8 mouse cellular contexts compared by ENCODE assay signal in genomic region chr11:102405544-102406285, GRCm38 (mm10). TPM values are rescaled to one million over a fixed set of nuclear protein-coding genes. Genes with fewer than 3 reads are reported as not detected.
DNase-seq lines count a peak whose midpoint lies in the region; ATAC-seq and TF ChIP-seq lines count a peak whose summit lies in the region.

No protein-coding gene starts in this region.

- no peak for ATAC-seq in heart, embryonic 14.5 days (ENCODE audit: insufficient number of reproducible peaks, insufficient read depth, low FRiP score, low read depth)
- ATAC-seq in forebrain, postnatal 0 days: no peak
- ATAC-seq in midbrain, embryonic 11.5 days (ENCODE audit: low FRiP score): no peak

- H3K9me3 ChIP-seq in heart, embryonic 14.5 days (ENCODE audit: control insufficient read depth, low read length): no peaks in the 10 kb centered on the region
- no peaks in the 10 kb centered on the region for H3K9me3 ChIP-seq in forebrain, postnatal 0 days (ENCODE audit: low read length)
- H3K9me3 ChIP-seq in midbrain, embryonic 11.5 days (ENCODE audit: control insufficient read depth, low read length): no peaks in the 10 kb centered on the region

- H3K36me3 ChIP-seq in heart, embryonic 14.5 days (ENCODE audit: control insufficient read depth, insufficient read depth, low read length): peaks cover 41% of the 10 kb centered on the region
- H3K36me3 ChIP-seq in forebrain, postnatal 0 days (ENCODE audit: insufficient read depth): peaks cover 33% of the 10 kb centered on the region
- peaks cover 9% of the 10 kb centered on the region; the same call in 1 of the 2 replicates for H3K36me3 ChIP-seq in midbrain, embryonic 11.5 days (ENCODE audit: control insufficient read depth, insufficient read depth, low read length)

- WGBS in heart, embryonic 14.5 days: 82% methylated on average over 11 of the region's 11 CpGs
- WGBS in bone marrow, adult 2 months: 83% methylated on average over 11 of the region's 11 CpGs
- 86% methylated on average over 11 of the region's 11 CpGs for WGBS in forebrain, postnatal 0 days
- WGBS in midbrain, embryonic 11.5 days: 88% methylated on average over 11 of the region's 11 CpGs

- intact Hi-C loops in heart, postnatal 25 days (cut with DNase I): loop anchor here (2.0 kb wide), 1 partner anchor 67 kb away; no protein-coding TSS in a partner anchor

- no peak for DNase-seq in heart, postnatal 25 days (ENCODE audit: low spot score)
- no peak for DNase-seq in forebrain, postnatal 0 days
- no peak for DNase-seq in midbrain, embryonic 11.5 days (ENCODE audit: low spot score, missing footprints)
- DNase-seq in adrenal gland, postnatal 4 days (ENCODE audit: low spot score in 2 of 2): no peak
- DNase-seq in embryo, embryonic 11 days: no peak
- no peak for DNase-seq in urinary bladder, postnatal 36 days (ENCODE audit: low spot score in 2 of 2)

- peak overlapping the region; percentile 79 to 88 for H3K4me3 ChIP-seq in heart, embryonic 14.5 days (ENCODE audit: control insufficient read depth in 1 of 2, insufficient read depth in 1 of 2, low read depth in 1 of 2, low read length in 2 of 2)
- H3K4me3 ChIP-seq in bone marrow, adult 2 months (replicated peaks; ENCODE audit: control insufficient read depth, low read depth, low read length): peak overlapping the region; percentile 67
- H3K4me3 ChIP-seq in forebrain, postnatal 0 days (ENCODE audit: low read depth, low read length): no peak overlapping the region; the same call in 1 of the 2 replicates
- H3K4me3 ChIP-seq in midbrain, embryonic 11.5 days (ENCODE audit: low read depth, low read length): peak overlapping the region; percentile 81

- peaks cover 8% of the 10 kb centered on the region for H3K27me3 ChIP-seq in heart, embryonic 14.5 days (ENCODE audit: control insufficient read depth, insufficient read depth, low read length)
- no peaks in the 10 kb centered on the region for H3K27me3 ChIP-seq in forebrain, postnatal 0 days (ENCODE audit: insufficient read depth, low read length)
- no peaks in the 10 kb centered on the region; the same call in 1 of the 2 replicates for H3K27me3 ChIP-seq in midbrain, embryonic 11.5 days (ENCODE audit: control insufficient read depth, insufficient read depth, low read length)

- no peak for TF ChIP-seq CTCF in bone marrow, adult 2 months (IDR thresholded peaks at IDR 0.05; ENCODE audit: control insufficient read depth, insufficient read depth, low read length)
- no peak for TF ChIP-seq CTCF in forebrain, postnatal 0 days (IDR thresholded peaks at IDR 0.05; ENCODE audit: low read depth)

- H3K4me2 ChIP-seq in heart, embryonic 14.5 days (ENCODE audit: low read length): peak overlapping the region; percentile 75
- H3K4me2 ChIP-seq in forebrain, postnatal 0 days (ENCODE audit: low read depth): peak overlapping the region; percentile 97; the same call in 1 of the 2 replicates
- H3K4me2 ChIP-seq in midbrain, embryonic 11.5 days: peak overlapping the region; percentile 88

- peak overlapping the region; percentile 94 for H3K9ac ChIP-seq in heart, embryonic 14.5 days (ENCODE audit: low read length)
- peak overlapping the region; percentile 76; the same call in 1 of the 2 replicates for H3K9ac ChIP-seq in forebrain, postnatal 0 days
- H3K9ac ChIP-seq in midbrain, embryonic 11.5 days (ENCODE audit: low read length): 0 out of 2 replicates have a peak overlapping the region, but pooled peaks have one; percentile 89

- peak overlapping the region in 1 of 2 experiments; percentile 99; a peak in 1 of 4 replicates for H3K27ac ChIP-seq in heart, embryonic 14.5 days (replicated peaks in 1 of 2; ENCODE audit: control insufficient read depth in 1 of 2, insufficient read depth in 1 of 2, low read depth in 2 of 2, low read length in 2 of 2)
- no peak overlapping the region for H3K27ac ChIP-seq in bone marrow, adult 2 months (ENCODE audit: control insufficient read depth, insufficient read depth, low read depth, low read length, poor library complexity)
- H3K27ac ChIP-seq in forebrain, postnatal 0 days (ENCODE audit: low read depth, low read length): no peak overlapping the region
- H3K27ac ChIP-seq in midbrain, embryonic 11.5 days (ENCODE audit: low read depth, low read length): no peak overlapping the region

- no peak for TF ChIP-seq POLR2A in bone marrow, adult 2 months (IDR thresholded peaks at IDR 0.05; ENCODE audit: borderline replicate concordance, control insufficient read depth, low read depth, low read length)

- H3K4me1 ChIP-seq in heart, embryonic 14.5 days (ENCODE audit: control insufficient read depth in 2 of 2, insufficient read depth in 2 of 2, low read length in 2 of 2): peaks cover 13 to 21% of the 10 kb centered on the region in 2 experiments
- H3K4me1 ChIP-seq in bone marrow, adult 2 months (ENCODE audit: control insufficient read depth, insufficient read depth, low read length): no peaks in the 10 kb centered on the region; the same call in 1 of the 2 replicates
- peaks cover 10% of the 10 kb centered on the region; the same call in 1 of the 2 replicates for H3K4me1 ChIP-seq in forebrain, postnatal 0 days (ENCODE audit: insufficient read depth)
- H3K4me1 ChIP-seq in midbrain, embryonic 11.5 days (ENCODE audit: control insufficient read depth, insufficient read depth, low read length): peaks cover 15% of the 10 kb centered on the region

RNA-seq across cellular contexts. Expression of gene Slc25a39, which starts 2.0 kb away (rescaled TPM):
- 266 and 295 TPM in 2 replicates for polyA plus RNA-seq in heart, embryonic 14.5 days (2014; fragmentation: Nextera tagmentation; extraction: Ambion mirVana)
- 100 to 1,000 TPM; 163 to 175 TPM for total RNA-seq in heart, postnatal 25 days (2021)
- 207 and 269 TPM in 2 replicates for polyA plus RNA-seq in bone marrow, adult 2 months (2011; ENCODE audit: insufficient read depth, insufficient read length, low replicate concordance, missing spikeins)
- 96.3 and 114 TPM in 2 replicates for total RNA-seq in forebrain, postnatal 0 days (2014; rRNA removed)
- 120 and 129 TPM in 2 replicates for polyA plus RNA-seq in forebrain, postnatal 0 days (2015; fragmentation: Nextera tagmentation; extraction: Ambion mirVana)
- polyA plus RNA-seq in midbrain, embryonic 11.5 days (2014; fragmentation: Nextera tagmentation; extraction: Ambion mirVana): 167 and 193 TPM in 2 replicates
- total RNA-seq in adrenal gland, postnatal 4 days (2021): 100 to 1,000 TPM; 254 to 261 TPM

RNA-seq across cellular contexts. Expression of gene Rundc3a, which starts 12.5 kb away (rescaled TPM):
- polyA plus RNA-seq in heart, embryonic 14.5 days (2014; fragmentation: Nextera tagmentation; extraction: Ambion mirVana): 0.81 and 1.2 TPM in 2 replicates
- not detected for total RNA-seq in heart, postnatal 25 days (2021)
- 2.3 and 3.2 TPM in 2 replicates for polyA plus RNA-seq in bone marrow, adult 2 months (2011; ENCODE audit: insufficient read depth, insufficient read length, low replicate concordance, missing spikeins)
- 306 and 418 TPM in 2 replicates for total RNA-seq in forebrain, postnatal 0 days (2014; rRNA removed)
- polyA plus RNA-seq in forebrain, postnatal 0 days (2015; fragmentation: Nextera tagmentation; extraction: Ambion mirVana): 118 and 121 TPM in 2 replicates
- polyA plus RNA-seq in midbrain, embryonic 11.5 days (2014; fragmentation: Nextera tagmentation; extraction: Ambion mirVana): 42.0 and 43.0 TPM in 2 replicates
- total RNA-seq in adrenal gland, postnatal 4 days (2021): 10 to 100 TPM; 59.3 to 61.2 TPM

RNA-seq across cellular contexts. Expression of gene Grn, which starts 24.4 kb away (rescaled TPM):
- 182 and 190 TPM in 2 replicates for polyA plus RNA-seq in heart, embryonic 14.5 days (2014; fragmentation: Nextera tagmentation; extraction: Ambion mirVana)
- total RNA-seq in heart, postnatal 25 days (2021): 100 to 1,000 TPM; 101 to 104 TPM
- 57.7 and 87.0 TPM in 2 replicates for polyA plus RNA-seq in bone marrow, adult 2 months (2011; ENCODE audit: insufficient read depth, insufficient read length, low replicate concordance, missing spikeins)
- total RNA-seq in forebrain, postnatal 0 days (2014; rRNA removed): 49.5 and 66.2 TPM in 2 replicates
- polyA plus RNA-seq in forebrain, postnatal 0 days (2015; fragmentation: Nextera tagmentation; extraction: Ambion mirVana): 72.3 and 86.6 TPM in 2 replicates
- polyA plus RNA-seq in midbrain, embryonic 11.5 days (2014; fragmentation: Nextera tagmentation; extraction: Ambion mirVana): 36.8 and 39.3 TPM in 2 replicates
- 100 to 1,000 TPM; 170 to 175 TPM for total RNA-seq in adrenal gland, postnatal 4 days (2021)

RNA-seq across cellular contexts. Expression of gene Slc4a1, which starts 39.7 kb away (rescaled TPM):
- 5.6 and 11.8 TPM in 2 replicates for polyA plus RNA-seq in heart, embryonic 14.5 days (2014; fragmentation: Nextera tagmentation; extraction: Ambion mirVana)
- total RNA-seq in heart, postnatal 25 days (2021): 1 to 10 TPM; 5.3 to 9.5 TPM
- 762 and 950 TPM in 2 replicates for polyA plus RNA-seq in bone marrow, adult 2 months (2011; ENCODE audit: insufficient read depth, insufficient read length, low replicate concordance, missing spikeins)
- 0.24 and 1.2 TPM in 2 replicates for total RNA-seq in forebrain, postnatal 0 days (2014; rRNA removed)
- 0.50 and 0.68 TPM in 2 replicates for polyA plus RNA-seq in forebrain, postnatal 0 days (2015; fragmentation: Nextera tagmentation; extraction: Ambion mirVana)
- 30.6 and 31.3 TPM in 2 replicates for polyA plus RNA-seq in midbrain, embryonic 11.5 days (2014; fragmentation: Nextera tagmentation; extraction: Ambion mirVana)
- total RNA-seq in adrenal gland, postnatal 4 days (2021): 100 to 1,000 TPM in 1 of 2 experiments, 10 to 100 TPM in 1; 75.5 to 140 TPM

RNA-seq across cellular contexts. Expression of gene Fam171a2, which starts 41.8 kb away (rescaled TPM):
- 4.6 and 7.9 TPM in 2 replicates for polyA plus RNA-seq in heart, embryonic 14.5 days (2014; fragmentation: Nextera tagmentation; extraction: Ambion mirVana)
- total RNA-seq in heart, postnatal 25 days (2021): 1 to 10 TPM; 5.8 to 6.5 TPM
- 0.65 and 2.7 TPM in 2 replicates for polyA plus RNA-seq in bone marrow, adult 2 months (2011; ENCODE audit: insufficient read depth, insufficient read length, low replicate concordance, missing spikeins)
- 351 and 361 TPM in 2 replicates for total RNA-seq in forebrain, postnatal 0 days (2014; rRNA removed)
- 26.2 and 26.9 TPM in 2 replicates for polyA plus RNA-seq in forebrain, postnatal 0 days (2015; fragmentation: Nextera tagmentation; extraction: Ambion mirVana)
- polyA plus RNA-seq in midbrain, embryonic 11.5 days (2014; fragmentation: Nextera tagmentation; extraction: Ambion mirVana): 7.2 and 10.6 TPM in 2 replicates
- total RNA-seq in adrenal gland, postnatal 4 days (2021): 10 to 100 TPM; 22.5 to 22.9 TPM

Comparison
In these comparisons a context has a peak if more than half of its experiments do, and no peak if none do; other contexts are left out.
1. RNA of gene Rundc3a, which starts 12.5 kb away (polyA plus RNA-seq): 118 to 121 TPM in forebrain, postnatal 0 days and 42.0 to 43.0 TPM in midbrain, embryonic 11.5 days; 2.3 to 3.2 TPM in bone marrow, adult 2 months and 0.81 to 1.2 TPM in heart, embryonic 14.5 days; every median in the first group is over 10 times any median in the second.
2. Peak in every context shown above with its lines, with median percentiles within 50 percentile points of each other: H3K4me2 ChIP-seq and H3K9ac ChIP-seq.